Mouse (Mus musculus): ENCODE results near the gene Zc3h7b. TPM values are rescaled to one million over a fixed set of nuclear protein-coding genes. Genes with fewer than 3 reads are reported as not detected.
"Not testable (repeated sequence)": the region's sequence is repeated elsewhere in the genome, so short reads cannot be mapped to it uniquely, and the experiment has no call there.

Zc3h7b gene
- polyA plus RNA-seq, 1 experiment from 2014 or later, result 46.1 TPM

- Histone ChIP-seq H3K9me3 (ENCODE audit: low read depth, low read length) (no peaks in the 10 kb centered on the region), H3K36me3 (ENCODE audit: insufficient read depth) (no peaks in the 10 kb centered on the region), H3K4me1 (ENCODE audit: insufficient read depth) (no peaks in the 10 kb centered on the region), H3K27me3 (ENCODE audit: insufficient read depth, low read length) (no peaks in the 10 kb centered on the region), H3K27ac (ENCODE audit: low read depth) (no peak overlapping the region), H3K9ac (no peak overlapping the region), H3K4me3 (ENCODE audit: low read depth, low read length) (no peak overlapping the region), H3K4me2 (no peak overlapping the region)
- TF ChIP-seq CTCF (IDR thresholded peaks at IDR 0.05; ENCODE audit: low read depth), result no peak
- DNase-seq, result no peak
- 63% methylated on average over 3 of the region's 3 CpGs for WGBS
- ATAC-seq (ENCODE audit: insufficient read depth), result no peak
These were observed 5.6 kb upstream of the Zc3h7b start for GRCm38 (mm10) chr15:81739296-81739695.

- no peaks in the 10 kb centered on the region for H3K27me3 ChIP-seq (ENCODE audit: insufficient read depth, low read length)
- H3K36me3 ChIP-seq (ENCODE audit: insufficient read depth), result no peaks in the 10 kb centered on the region
- no peak overlapping the region for H3K27ac ChIP-seq (ENCODE audit: low read depth)
- 9% methylated on average over 2 of the region's 2 CpGs for WGBS
- H3K9ac ChIP-seq, result no peak overlapping the region
- ATAC-seq (ENCODE audit: insufficient read depth), result no peak
- DNase-seq, result peak; percentile 60
- H3K9me3 ChIP-seq (ENCODE audit: low read depth, low read length), result no peaks in the 10 kb centered on the region
- H3K4me1 ChIP-seq (ENCODE audit: insufficient read depth), result no peaks in the 10 kb centered on the region
- no peak overlapping the region for H3K4me2 ChIP-seq
- peak; percentile 60 for TF ChIP-seq CTCF (IDR thresholded peaks at IDR 0.05; ENCODE audit: low read depth)
- H3K4me3 ChIP-seq (ENCODE audit: low read depth, low read length), result no peak overlapping the region
These were observed 4.9 kb upstream of the Zc3h7b start for GRCm38 (mm10) chr15:81739924-81740323.

GRCm38 (mm10) chr15:81742368-81742767 is 2.5 kb upstream of the Zc3h7b start:
- not testable (repeated sequence) for ATAC-seq (ENCODE audit: insufficient read depth); DNase-seq; H3K27me3 ChIP-seq (ENCODE audit: insufficient read depth, low read length); H3K9ac ChIP-seq; H3K9me3 ChIP-seq (ENCODE audit: low read depth, low read length); H3K27ac ChIP-seq (ENCODE audit: low read depth); H3K4me1 ChIP-seq (ENCODE audit: insufficient read depth); H3K36me3 ChIP-seq (ENCODE audit: insufficient read depth); H3K4me3 ChIP-seq (ENCODE audit: low read depth, low read length); H3K4me2 ChIP-seq
- TF ChIP-seq CTCF (IDR thresholded peaks at IDR 0.05; ENCODE audit: low read depth), result peak; percentile 1; the same call in 1 of the 2 replicates
- WGBS, result 0% methylated on average over 1 of the region's 2 CpGs

- Histone ChIP-seq H3K27ac (ENCODE audit: low read depth) (peak overlapping the region; percentile 94), H3K4me3 (ENCODE audit: low read depth, low read length) (peak overlapping the region; percentile 91), H3K9me3 (ENCODE audit: low read depth, low read length) (no peaks in the 10 kb centered on the region), H3K9ac (peak overlapping the region; percentile 98), H3K4me1 (ENCODE audit: insufficient read depth) (peaks cover 4% of the 10 kb centered on the region; the same call in 1 of the 2 replicates), H3K36me3 (ENCODE audit: insufficient read depth) (no peaks in the 10 kb centered on the region), H3K27me3 (ENCODE audit: insufficient read depth, low read length) (no peaks in the 10 kb centered on the region), H3K4me2 (peak overlapping the region; percentile 82)
- under 1% methylated on average over 33 of the region's 33 CpGs for WGBS
- no peak for TF ChIP-seq CTCF (IDR thresholded peaks at IDR 0.05; ENCODE audit: low read depth)
- DNase-seq, result peak; percentile 82
- peak; percentile 80 for ATAC-seq (ENCODE audit: insufficient read depth)
These were observed 801 bp downstream of the Zc3h7b start for GRCm38 (mm10) chr15:81745601-81746114.

- ATAC-seq (ENCODE audit: insufficient read depth) (no peak), DNase-seq (peak; percentile 19)
- no peaks in the 10 kb centered on the region for H3K9me3 ChIP-seq (ENCODE audit: low read depth, low read length)
- no peak overlapping the region for H3K4me2 ChIP-seq
- no peaks in the 10 kb centered on the region for H3K27me3 ChIP-seq (ENCODE audit: insufficient read depth, low read length)
- peaks cover 5% of the 10 kb centered on the region; the same call in 1 of the 2 replicates for H3K36me3 ChIP-seq (ENCODE audit: insufficient read depth)
- 56% methylated on average over 14 of the region's 14 CpGs for WGBS
- H3K4me3 ChIP-seq (ENCODE audit: low read depth, low read length), result no peak overlapping the region
- H3K9ac ChIP-seq, result no peak overlapping the region; the same call in 1 of the 2 replicates
- peaks cover 4% of the 10 kb centered on the region; the same call in 1 of the 2 replicates for H3K4me1 ChIP-seq (ENCODE audit: insufficient read depth)
- no peak overlapping the region for H3K27ac ChIP-seq (ENCODE audit: low read depth)
- no peak for TF ChIP-seq CTCF (IDR thresholded peaks at IDR 0.05; ENCODE audit: low read depth)
These were observed 4.9 kb downstream of the Zc3h7b start for GRCm38 (mm10) chr15:81749742-81750141.

- H3K27ac ChIP-seq (ENCODE audit: low read depth), result no peak overlapping the region
- no peak overlapping the region for H3K4me2 ChIP-seq
- ATAC-seq (ENCODE audit: insufficient read depth) (no peak), DNase-seq (no peak)
- H3K4me3 ChIP-seq (ENCODE audit: low read depth, low read length), result no peak overlapping the region
- 92% methylated on average over 9 of the region's 9 CpGs for WGBS
- no peaks in the 10 kb centered on the region for H3K4me1 ChIP-seq (ENCODE audit: insufficient read depth)
- H3K27me3 ChIP-seq (ENCODE audit: insufficient read depth, low read length), result no peaks in the 10 kb centered on the region
- H3K9me3 ChIP-seq (ENCODE audit: low read depth, low read length), result no peaks in the 10 kb centered on the region
- no peak overlapping the region for H3K9ac ChIP-seq
- TF ChIP-seq CTCF (IDR thresholded peaks at IDR 0.05; ENCODE audit: low read depth), result no peak
- H3K36me3 ChIP-seq (ENCODE audit: insufficient read depth), result peaks cover 8% of the 10 kb centered on the region; the same call in 1 of the 2 replicates
These were observed 8.8 kb downstream of the Zc3h7b start for GRCm38 (mm10) chr15:81753669-81754068.

- ATAC-seq (ENCODE audit: insufficient read depth) (no peak), DNase-seq (no peak)
- Histone ChIP-seq H3K9ac (no peak overlapping the region), H3K9me3 (ENCODE audit: low read depth, low read length) (no peaks in the 10 kb centered on the region), H3K27ac (ENCODE audit: low read depth) (no peak overlapping the region), H3K4me3 (ENCODE audit: low read depth, low read length) (no peak overlapping the region), H3K4me2 (no peak overlapping the region), H3K27me3 (ENCODE audit: insufficient read depth, low read length) (no peaks in the 10 kb centered on the region), H3K4me1 (ENCODE audit: insufficient read depth) (no peaks in the 10 kb centered on the region), H3K36me3 (ENCODE audit: insufficient read depth) (peaks cover 16% of the 10 kb centered on the region; the same call in 1 of the 2 replicates)
- 82% methylated on average over 5 of the region's 5 CpGs for WGBS
- TF ChIP-seq CTCF (IDR thresholded peaks at IDR 0.05; ENCODE audit: low read depth), result no peak
These were observed 13.8 kb downstream of the Zc3h7b start for GRCm38 (mm10) chr15:81758701-81759100.
